Mouse (Mus musculus) natural killer cell, adult 2 months (primary cell): ENCODE data around the gene Rps27.

Experiments
- DNase-seq, 2 experiments: peaks; one replicate each; pipeline ENCODE4 v3.0.0; 2022; ENCODE audit warnings: low spot score in 2 of 2

Gene Rps27

DNA sequence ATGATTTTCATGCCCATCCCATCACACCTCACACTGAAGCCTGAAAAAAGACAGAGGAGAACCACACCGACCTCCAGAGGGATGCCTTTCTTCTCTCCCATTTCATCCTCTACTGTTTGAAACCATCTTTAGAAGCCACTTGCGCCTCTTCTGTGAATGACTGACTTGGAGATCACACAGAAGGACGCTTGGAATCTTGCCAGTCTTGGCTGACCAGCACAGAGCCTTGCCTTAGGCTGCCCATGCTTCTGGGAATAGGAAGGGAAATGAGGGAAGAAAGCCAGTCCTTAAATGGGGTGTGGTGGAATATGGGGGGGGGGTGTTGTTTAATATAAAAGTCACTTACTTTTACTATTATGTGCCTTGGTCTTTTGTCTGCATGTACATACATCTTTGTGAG lies 29.9 kb downstream of the Rps27 start:
- no peak for DNase-seq

GRCm38 (mm10) chr3:90179566-90179965 lies 33.9 kb downstream of the Rps27 start:
- no peak for DNase-seq
